Mouse (Mus musculus): ENCODE measurements around the gene Tead1.

DNA sequence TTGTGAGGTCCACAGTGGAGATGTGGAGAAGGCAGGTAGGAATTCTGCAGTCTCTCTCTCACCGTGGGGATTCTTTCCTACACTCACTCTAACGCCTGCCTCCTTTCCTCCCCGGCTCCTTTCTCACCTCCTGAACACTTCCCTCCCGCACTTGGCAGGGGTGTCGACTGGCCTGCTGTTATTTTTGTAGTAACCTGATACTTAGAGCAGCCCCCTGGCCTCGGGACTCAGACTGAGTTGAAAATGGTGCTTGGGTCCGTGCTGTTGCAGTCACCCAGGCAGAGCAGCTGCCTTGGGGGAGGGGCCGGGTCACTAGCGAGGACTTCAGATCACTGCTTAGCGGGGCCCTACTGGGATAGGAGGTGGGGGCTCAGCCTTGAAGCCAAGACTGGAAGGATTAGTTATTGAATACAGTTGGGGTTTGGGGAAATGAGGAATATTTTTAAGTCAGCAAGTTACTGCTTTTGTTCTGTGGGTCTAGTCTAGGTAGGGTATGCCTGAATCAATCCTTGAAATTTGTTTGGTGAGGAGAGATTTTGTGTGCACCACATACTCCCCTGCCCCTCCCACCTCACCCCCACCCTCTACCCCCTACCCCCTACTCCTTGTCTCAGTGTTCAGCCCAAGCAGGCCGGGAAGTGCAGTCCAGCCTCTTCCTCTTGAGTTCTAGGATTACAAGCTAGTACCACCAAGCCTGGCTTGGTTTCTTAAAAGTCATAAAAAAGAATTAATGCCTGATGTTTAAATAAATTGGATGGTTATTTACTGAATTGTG is 64.7 kb downstream of the Tead1 start:
- TF ChIP-seq CTCF (IDR thresholded peaks at IDR 0.05; ENCODE audit: borderline replicate concordance, control insufficient read depth, extremely low read depth, insufficient read depth, low read length, poor library complexity) (no peak), POLR2A (IDR thresholded peaks at IDR 0.05; ENCODE audit: control insufficient read depth, extremely low read depth, insufficient read depth, low read length, poor library complexity) (no peak)
